Mouse (Mus musculus) forebrain, embryonic 16.5 days (tissue): ENCODE data around the gene Gulp1. TPM values are rescaled to one million over a fixed set of nuclear protein-coding genes. Genes with fewer than 3 reads are reported as not detected.

Experiments used
- ATAC-seq: fragments of 200-750 bp; cut with Nextera tagmentation; 2 replicates; pipeline ENCODE4 v1.8.0; 2017; ENCODE audit warnings: mild to moderate bottlenecking, moderate library complexity
- H3K27ac ChIP-seq: fragments of 300-500 bp; sonication (generic); 2 replicates; pipeline ENCODE4 v1.5.1; 2014; ENCODE audit warnings: low read length, control low read depth
- H3K27me3 ChIP-seq: fragments of 300-500 bp; sonication (generic); replicated peaks from 2 replicates; pipeline ENCODE4 v1.6.1; 2014; ENCODE audit warnings: low read length; ENCODE audit not compliant: control insufficient read depth, insufficient read depth
- H3K36me3 ChIP-seq: fragments of 300-500 bp; sonication (generic); 2 replicates; pipeline ENCODE4 v1.6.1; 2014; ENCODE audit not compliant: control insufficient read depth, insufficient read depth
- H3K4me1 ChIP-seq: fragments of 300-500 bp; sonication (generic); replicated peaks from 2 replicates; pipeline ENCODE4 v1.6.1; 2014; ENCODE audit warnings: low read length; ENCODE audit not compliant: control insufficient read depth, insufficient read depth
- H3K4me2 ChIP-seq: fragments of 300-500 bp; sonication (generic); 2 replicates; pipeline ENCODE4 v1.6.1; 2014; ENCODE audit warnings: mild to moderate bottlenecking, low read length, control low read depth
- H3K4me3 ChIP-seq: fragments of 300-500 bp; sonication (generic); replicated peaks from 2 replicates; pipeline ENCODE4 v1.5.1; 2014; ENCODE audit warnings: mild to moderate bottlenecking, low read length, control low read depth
- H3K9ac ChIP-seq: fragments of 300-500 bp; sonication (generic); replicated peaks from 2 replicates; pipeline ENCODE4 v1.6.1; 2014; ENCODE audit warnings: low read depth, low read length, control low read depth
- H3K9me3 ChIP-seq: fragments of 300-500 bp; sonication (generic); 2 replicates; pipeline ENCODE4 v1.6.1; 2016; ENCODE audit warnings: low read length; ENCODE audit not compliant: control insufficient read depth
- WGBS: fragments of 180-500 bp; shearing (Covaris S2); extraction: QIAGEN DNeasy Blood & Tissue Kit; methylation state at CpG from one replicate; pipeline ENCODE4 v1.1.7; 2014; 5-methylcytosine and 5-hydroxymethylcytosine counted together
- polyA plus RNA-seq: library from polyadenylated mRNA; unstranded; fragments of >200 nt; fragmentation: Nextera tagmentation; extraction: Ambion mirVana; gene quantifications from 2 replicates; pipeline ENCODE4 v1.2.1, GENCODE M21; 2015

Gulp1 gene
- polyA plus RNA-seq, 1 experiment from 2014 or later, result 7.2 TPM

GRCm38 (mm10) chr1:44679415-44679814 is 128.1 kb downstream of the Gulp1 start:
- H3K4me1 ChIP-seq, result no peaks in the 10 kb centered on the region
- H3K4me2 ChIP-seq, result no peak overlapping the region
- no peaks in the 10 kb centered on the region for H3K9me3 ChIP-seq
- no peak overlapping the region for H3K9ac ChIP-seq
- no peaks in the 10 kb centered on the region for H3K36me3 ChIP-seq
- ATAC-seq, result no peak
- no peak overlapping the region for H3K27ac ChIP-seq
- no peak overlapping the region for H3K4me3 ChIP-seq
- H3K27me3 ChIP-seq, result no peaks in the 10 kb centered on the region
- WGBS, result 66% methylated on average over 3 of the region's 3 CpGs

GRCm38 (mm10) chr1:44682556-44682955 is 131.2 kb downstream of the Gulp1 start:
- H3K4me1 ChIP-seq, result no peaks in the 10 kb centered on the region
- no peak overlapping the region for H3K4me3 ChIP-seq
- 10% methylated on average over 2 of the region's 2 CpGs for WGBS
- no peak overlapping the region for H3K27ac ChIP-seq
- no peaks in the 10 kb centered on the region for H3K27me3 ChIP-seq
- no peak for ATAC-seq
- no peak overlapping the region for H3K4me2 ChIP-seq
- no peaks in the 10 kb centered on the region for H3K9me3 ChIP-seq
- no peaks in the 10 kb centered on the region for H3K36me3 ChIP-seq
- no peak overlapping the region for H3K9ac ChIP-seq

- ATAC-seq, result no peak
- Histone ChIP-seq H3K9ac (no peak overlapping the region), H3K27ac (no peak overlapping the region), H3K9me3 (no peaks in the 10 kb centered on the region), H3K4me2 (no peak overlapping the region), H3K27me3 (no peaks in the 10 kb centered on the region), H3K4me1 (no peaks in the 10 kb centered on the region), H3K36me3 (no peaks in the 10 kb centered on the region), H3K4me3 (no peak overlapping the region)
- 60% methylated on average over 6 of the region's 6 CpGs for WGBS
Measured at GRCm38 (mm10) chr1:44683723-44684122, 132.4 kb downstream of the Gulp1 start.

- no peaks in the 10 kb centered on the region for H3K27me3 ChIP-seq
- H3K27ac ChIP-seq, result no peak overlapping the region
- WGBS, result 66% methylated on average over 4 of the region's 4 CpGs
- H3K9me3 ChIP-seq, result no peaks in the 10 kb centered on the region
- H3K4me1 ChIP-seq, result no peaks in the 10 kb centered on the region
- no peak overlapping the region for H3K9ac ChIP-seq
- H3K4me2 ChIP-seq, result no peak overlapping the region
- peak; percentile 31; the same call in 1 of the 2 replicates for ATAC-seq
- no peaks in the 10 kb centered on the region for H3K36me3 ChIP-seq
- no peak overlapping the region for H3K4me3 ChIP-seq
Measured at GRCm38 (mm10) chr1:44720785-44721410, 169.6 kb downstream of the Gulp1 start.

- H3K36me3 ChIP-seq, result no peaks in the 10 kb centered on the region
- H3K27ac ChIP-seq, result no peak overlapping the region
- no peaks in the 10 kb centered on the region for H3K4me1 ChIP-seq
- no peak overlapping the region for H3K4me2 ChIP-seq
- no peak overlapping the region for H3K4me3 ChIP-seq
- no peaks in the 10 kb centered on the region for H3K27me3 ChIP-seq
- no peak for ATAC-seq
- H3K9me3 ChIP-seq, result no peaks in the 10 kb centered on the region
- H3K9ac ChIP-seq, result no peak overlapping the region
Measured at GRCm38 (mm10) chr1:44741256-44741655, 189.9 kb downstream of the Gulp1 start.

- H3K4me3 ChIP-seq, result no peak overlapping the region
- no peak overlapping the region for H3K27ac ChIP-seq
- H3K27me3 ChIP-seq, result no peaks in the 10 kb centered on the region
- 2% methylated on average over 2 of the region's 2 CpGs for WGBS
- H3K4me2 ChIP-seq, result no peak overlapping the region
- 0 out of 2 replicates have a peak, but pooled peaks have one; percentile 36 for ATAC-seq
- no peaks in the 10 kb centered on the region for H3K4me1 ChIP-seq
- no peaks in the 10 kb centered on the region for H3K36me3 ChIP-seq
- no peaks in the 10 kb centered on the region for H3K9me3 ChIP-seq
- H3K9ac ChIP-seq, result no peak overlapping the region
Measured at GRCm38 (mm10) chr1:44745711-44746110, 194.4 kb downstream of the Gulp1 start.

GRCm38 (mm10) chr1:44750731-44751730 is 199.7 kb downstream of the Gulp1 start:
- WGBS, result 85% methylated on average over 5 of the region's 5 CpGs
- no peaks in the 10 kb centered on the region for H3K4me1 ChIP-seq
- no peaks in the 10 kb centered on the region for H3K9me3 ChIP-seq
- no peak for ATAC-seq
- H3K36me3 ChIP-seq, result no peaks in the 10 kb centered on the region
- no peak overlapping the region for H3K4me3 ChIP-seq
- no peak overlapping the region for H3K27ac ChIP-seq
- no peaks in the 10 kb centered on the region for H3K27me3 ChIP-seq
- no peak overlapping the region for H3K9ac ChIP-seq
- no peak overlapping the region for H3K4me2 ChIP-seq

- H3K27ac ChIP-seq, result no peak overlapping the region
- H3K9me3 ChIP-seq, result no peaks in the 10 kb centered on the region
- ATAC-seq, result no peak
- no peaks in the 10 kb centered on the region for H3K27me3 ChIP-seq
- no peaks in the 10 kb centered on the region for H3K4me1 ChIP-seq
- no peak overlapping the region for H3K4me3 ChIP-seq
- WGBS, result 64% methylated on average over 1 of the region's 1 CpGs
- H3K36me3 ChIP-seq, result no peaks in the 10 kb centered on the region
- no peak overlapping the region for H3K4me2 ChIP-seq
- no peak overlapping the region for H3K9ac ChIP-seq
Measured at GRCm38 (mm10) chr1:44778251-44778650, 226.9 kb downstream of the Gulp1 start.

GRCm38 (mm10) chr1:44803594-44804372 is 252.5 kb downstream of the Gulp1 start:
- Histone ChIP-seq H3K9me3 (no peaks in the 10 kb centered on the region), H3K27ac (no peak overlapping the region), H3K9ac (no peak overlapping the region), H3K4me1 (no peaks in the 10 kb centered on the region), H3K4me3 (no peak overlapping the region), H3K27me3 (no peaks in the 10 kb centered on the region), H3K36me3 (no peaks in the 10 kb centered on the region), H3K4me2 (no peak overlapping the region)
- ATAC-seq, result no peak
- WGBS, result 77% methylated on average over 4 of the region's 4 CpGs
